Mouse (Mus musculus): Measurements from ENCODE around the gene Cuedc2. TPM values are rescaled to one million over a fixed set of nuclear protein-coding genes. Genes with fewer than 3 reads are reported as not detected.

Cuedc2 gene
- total RNA-seq, 4 experiments from 2014 or later = 158 to 175 (median 166) TPM

DNA sequence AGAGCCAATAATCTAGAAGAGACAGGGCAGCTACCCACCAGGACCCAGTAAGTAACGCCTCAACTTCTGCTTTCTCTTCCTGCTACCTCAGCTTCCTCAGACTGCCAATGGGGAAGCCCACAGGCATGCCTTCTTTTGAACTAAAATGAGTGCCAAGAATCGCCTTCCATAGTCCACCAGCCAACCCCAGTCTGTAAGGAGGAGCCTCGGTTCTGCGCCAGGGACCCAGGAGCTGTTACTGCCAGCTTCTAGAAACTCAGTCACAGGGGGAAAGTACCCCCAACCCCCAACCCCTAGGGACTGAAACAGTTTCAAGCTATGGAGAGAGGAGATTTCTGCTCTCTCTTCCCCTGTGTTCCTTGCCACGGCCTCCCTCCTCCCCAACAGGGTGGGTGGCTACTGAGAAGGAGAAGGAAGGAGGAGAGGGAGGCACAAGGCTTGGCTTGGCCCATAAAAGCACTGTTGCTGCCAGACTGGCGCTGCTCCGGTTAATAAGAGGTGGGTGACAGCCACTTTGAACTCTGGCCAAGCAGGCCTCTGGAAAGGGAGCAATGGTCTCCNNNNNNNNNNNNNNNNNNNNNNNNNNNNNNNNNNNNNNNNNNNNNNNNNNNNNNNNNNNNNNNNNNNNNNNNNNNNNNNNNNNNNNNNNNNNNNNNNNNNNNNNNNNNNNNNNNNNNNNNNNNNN is 927 bp upstream of the Cuedc2 start:
- DNase-seq (ENCODE audit: low spot score in 2 of 2) = peak in 1 of 2 experiments; percentile 47

GRCm38 (mm10) chr19:46338942-46339286 is 412 bp upstream of the Cuedc2 start:
- DNase-seq (ENCODE audit: low spot score in 2 of 2) = no peak

GRCm38 (mm10) chr19:46337719-46338330 is 677 bp downstream of the Cuedc2 start:
- DNase-seq (ENCODE audit: low spot score in 2 of 2) = no peak

- DNase-seq (ENCODE audit: low spot score in 2 of 2) = no peak
These were observed 4.6 kb downstream of the Cuedc2 start for GRCm38 (mm10) chr19:46333906-46334305.

GRCm38 (mm10) chr19:46332721-46333339 is 5.7 kb downstream of the Cuedc2 start:
- DNase-seq (ENCODE audit: low spot score in 2 of 2) = peak in 1 of 2 experiments; percentile 12

DNA sequence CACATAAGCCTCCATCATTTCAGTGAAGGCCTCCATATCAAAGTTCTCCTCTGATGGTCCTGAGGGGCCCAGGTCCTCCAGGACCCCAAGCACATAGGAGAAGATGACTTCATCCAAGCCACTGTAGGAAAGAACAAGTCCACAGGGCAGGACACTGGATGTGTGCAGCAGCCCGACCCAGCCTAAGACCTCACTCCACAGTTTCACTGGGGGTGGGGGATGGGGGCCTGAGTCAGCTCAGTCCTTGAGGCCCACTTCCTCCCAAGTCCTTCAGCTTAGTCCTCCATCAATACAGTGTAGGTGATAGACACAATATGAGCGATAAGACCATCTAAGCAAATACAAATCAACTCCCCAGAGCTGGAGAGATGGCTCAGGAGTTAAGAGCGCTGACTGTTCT is 6.6 kb downstream of the Cuedc2 start:
- no peak for DNase-seq (ENCODE audit: low spot score in 2 of 2)

- DNase-seq (ENCODE audit: low spot score in 2 of 2) = peak in 1 of 2 experiments; percentile 10
These were observed 7.2 kb downstream of the Cuedc2 start for GRCm38 (mm10) chr19:46331326-46331725.

- peak in 1 of 2 experiments; percentile 14 for DNase-seq (ENCODE audit: low spot score in 2 of 2)
These were observed 7.8 kb downstream of the Cuedc2 start for GRCm38 (mm10) chr19:46330696-46331095.

- DNase-seq (ENCODE audit: low spot score in 2 of 2) = peak; percentile 62 to 72
These were observed 8.6 kb downstream of the Cuedc2 start for GRCm38 (mm10) chr19:46329951-46330350.

DNA sequence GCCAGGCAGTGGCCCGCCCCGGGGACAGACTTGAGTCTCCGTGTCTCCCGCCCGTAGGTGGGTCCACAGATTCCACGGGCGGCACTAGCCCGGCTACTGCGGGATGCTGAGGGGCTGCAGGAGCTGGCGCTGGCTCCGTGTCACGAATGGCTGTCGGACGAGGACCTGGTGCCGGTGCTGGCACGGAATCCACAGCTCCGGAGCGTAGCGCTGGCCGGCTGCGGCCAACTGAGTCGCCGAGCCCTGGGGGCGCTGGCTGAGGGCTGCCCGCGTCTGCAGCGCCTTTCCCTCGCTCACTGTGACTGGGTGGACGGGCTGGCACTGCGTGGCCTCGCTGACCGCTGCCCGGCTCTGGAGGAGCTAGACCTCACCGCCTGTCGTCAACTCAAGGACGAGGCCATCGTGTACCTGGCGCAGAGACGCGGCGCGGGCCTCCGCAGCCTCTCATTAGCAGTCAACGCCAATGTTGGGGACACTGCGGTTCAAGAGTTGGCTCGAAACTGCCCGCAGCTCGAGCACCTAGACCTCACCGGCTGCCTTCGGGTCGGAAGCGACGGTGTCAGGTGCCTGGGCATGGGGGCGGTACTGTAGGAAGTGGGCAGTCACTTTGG is 9.4 kb downstream of the Cuedc2 start:
- no peak for DNase-seq (ENCODE audit: low spot score in 2 of 2)

DNA sequence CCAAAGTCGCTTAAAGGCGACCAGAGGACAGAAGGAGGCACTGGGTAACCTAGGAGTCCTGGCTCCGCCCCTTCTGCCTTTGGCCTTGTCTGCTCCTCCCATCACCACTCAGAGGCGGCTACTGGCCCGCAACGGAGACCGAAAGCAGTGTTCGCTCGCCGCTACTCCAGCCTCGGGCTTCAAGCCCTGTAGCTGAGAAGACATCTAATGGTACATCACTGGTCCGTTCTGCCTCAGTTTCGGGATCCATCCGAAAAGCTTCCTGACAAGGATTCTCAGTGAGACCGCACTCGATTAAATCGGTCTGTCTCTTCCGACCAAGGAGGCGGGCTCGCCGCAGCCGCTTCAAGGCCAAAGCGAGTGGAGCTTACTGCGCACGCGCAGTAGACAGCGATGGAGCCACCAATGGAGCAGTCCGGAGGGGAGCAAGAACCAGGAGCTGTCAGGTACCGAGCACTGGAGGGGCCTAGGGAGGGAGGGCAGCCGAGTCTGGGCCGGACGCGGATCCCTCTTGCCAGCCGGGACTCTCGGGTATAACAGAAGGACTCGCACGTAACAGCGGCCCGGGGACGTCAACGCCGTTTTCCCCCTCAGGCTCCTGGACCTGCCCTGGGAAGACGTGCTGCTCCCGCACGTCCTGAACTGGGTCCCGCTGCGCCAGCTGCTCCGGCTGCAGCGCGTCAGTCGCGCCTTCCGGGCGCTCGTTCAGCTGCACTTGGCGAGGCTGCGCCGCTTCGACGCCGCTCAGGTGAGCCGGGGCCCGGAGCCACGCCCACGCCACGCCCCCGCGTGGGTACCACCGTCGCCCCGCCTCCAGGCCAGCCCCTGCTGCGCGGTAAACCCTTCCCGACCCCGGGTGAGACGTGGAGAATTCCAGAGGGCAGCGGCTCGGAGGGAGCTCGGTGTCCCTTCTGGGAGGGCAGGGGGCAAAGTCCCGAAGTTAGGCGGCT is 10.1 kb downstream of the Cuedc2 start, which contains the start of gene Fbxl15:
Gene Fbxl15, plus strand, starts transcription at position 104 of the 950 bp plus-strand sequence.
- DNase-seq (ENCODE audit: low spot score in 2 of 2) = peak; percentile 95 to 97

DNA sequence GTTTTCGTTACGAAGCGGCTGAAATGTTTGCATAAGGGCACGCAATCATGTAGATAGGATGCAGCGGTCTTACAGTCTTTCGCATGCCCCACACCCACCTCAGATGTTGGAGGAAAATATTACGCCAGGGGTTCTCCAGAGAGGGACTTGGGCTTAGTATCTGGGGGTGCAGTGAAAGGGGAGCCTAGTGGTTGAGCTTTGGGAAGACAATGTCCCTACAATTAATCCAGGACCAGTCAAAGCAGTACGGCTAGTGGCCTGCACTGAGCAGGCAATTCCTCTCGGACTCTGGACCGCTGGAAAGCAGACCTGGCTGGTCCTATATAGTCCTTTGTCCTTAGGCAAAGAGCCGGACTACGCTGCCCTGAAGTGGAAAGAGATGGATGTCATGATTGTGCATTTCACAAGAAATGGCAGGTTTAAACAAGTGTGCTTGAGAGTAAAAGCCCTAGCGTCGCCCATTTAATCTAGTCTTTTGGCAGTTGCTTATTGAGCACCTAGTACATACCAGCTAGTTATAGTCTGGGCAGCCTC is 10.9 kb downstream of the Cuedc2 start:
- DNase-seq (ENCODE audit: low spot score in 2 of 2) = no peak

GRCm38 (mm10) chr19:46326756-46327305 is 11.7 kb downstream of the Cuedc2 start, which contains the start of gene Psd:
Gene Psd (minus strand): TSS chr19:46327156.
- peak in 1 of 2 experiments; percentile 70 for DNase-seq (ENCODE audit: low spot score in 2 of 2)

GRCm38 (mm10) chr19:46326019-46326755 is 12.3 kb downstream of the Cuedc2 start:
- no peak for DNase-seq (ENCODE audit: low spot score in 2 of 2)

- no peak for DNase-seq (ENCODE audit: low spot score in 2 of 2)
These were observed 13.6 kb downstream of the Cuedc2 start for GRCm38 (mm10) chr19:46324918-46325317.

GRCm38 (mm10) chr19:46324366-46324765 is 14.1 kb downstream of the Cuedc2 start:
- no peak for DNase-seq (ENCODE audit: low spot score in 2 of 2)

- no peak for DNase-seq (ENCODE audit: low spot score in 2 of 2)
These were observed 14.8 kb downstream of the Cuedc2 start for GRCm38 (mm10) chr19:46323716-46324115.

DNA sequence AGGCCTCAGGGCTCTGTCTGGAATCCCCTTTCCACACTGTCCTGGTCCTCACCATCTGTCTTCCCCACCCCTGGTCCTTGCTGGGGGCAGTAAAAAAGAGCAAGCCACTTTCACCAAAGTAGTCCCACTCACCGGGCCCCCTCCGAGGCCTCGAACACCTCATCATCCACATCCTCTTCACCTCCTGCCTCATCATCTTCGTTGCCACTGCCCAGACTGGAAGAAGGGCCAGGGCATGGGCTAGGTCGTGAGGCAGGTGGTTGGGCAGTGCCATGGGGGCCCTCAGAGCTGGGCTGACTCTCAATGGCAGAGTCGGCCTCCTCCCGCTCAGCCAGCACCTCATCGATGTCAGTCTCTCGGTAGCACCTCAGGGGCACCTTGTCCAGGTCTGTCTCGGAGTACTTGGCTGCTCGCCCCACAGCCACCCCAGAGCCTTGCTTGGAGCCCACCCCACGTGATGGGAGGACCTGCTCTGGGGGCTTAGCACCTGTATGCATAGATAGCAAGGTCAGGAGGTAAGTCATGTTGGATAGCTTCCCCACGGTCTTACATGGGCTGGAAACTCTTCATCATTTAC is 15.4 kb downstream of the Cuedc2 start:
- no peak for DNase-seq (ENCODE audit: low spot score in 2 of 2)
